Comparison of ENCODE assay signal across 8 mouse cellular contexts in the genomic region with DNA sequence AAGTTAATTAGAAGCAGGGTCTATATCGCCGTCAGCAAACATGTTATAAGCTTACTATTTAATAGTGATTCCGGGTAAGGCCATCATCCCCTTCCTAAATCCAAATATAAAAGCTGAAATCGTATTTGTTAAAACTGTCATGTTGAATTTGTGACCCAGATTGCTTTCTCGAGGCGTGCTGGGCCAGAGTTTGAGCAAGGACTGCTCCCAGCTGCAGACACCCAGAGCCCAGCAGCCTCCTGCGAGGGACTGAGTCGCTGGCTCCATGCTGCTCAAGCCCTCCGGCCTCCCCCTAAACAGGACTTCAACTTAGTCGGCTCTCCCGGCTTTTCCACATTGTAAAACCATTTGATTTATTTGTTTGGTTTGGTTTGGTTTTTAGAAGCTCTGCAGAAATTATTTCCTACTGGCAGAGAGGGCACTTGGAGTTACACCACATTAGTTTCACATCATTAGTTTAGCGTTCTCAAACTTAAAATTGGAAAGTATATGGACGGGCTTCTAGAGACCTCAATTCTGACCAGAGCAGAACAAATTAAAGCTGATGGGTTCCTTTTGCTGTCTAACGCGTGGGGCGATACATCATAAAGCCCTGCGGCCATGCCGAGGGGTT.
DNase-seq lines count a peak whose midpoint lies in the region; ATAC-seq and TF ChIP-seq lines count a peak whose summit lies in the region.

No protein-coding gene starts in this region.

- no peak overlapping the region for H3K27ac ChIP-seq in heart, embryonic 11.5 days (ENCODE audit: low read depth, low read length)
- no peak overlapping the region for H3K27ac ChIP-seq in forebrain, postnatal 0 days (ENCODE audit: low read depth, low read length)
- peak overlapping the region; percentile 29 for H3K27ac ChIP-seq in limb, embryonic 14.5 days (replicated peaks; ENCODE audit: low read depth, low read length)
- peak overlapping the region; percentile 77 for H3K27ac ChIP-seq in stomach, embryonic 14.5 days (ENCODE audit: low read length)

- TF ChIP-seq POLR2A in limb, embryonic 14.5 days (IDR thresholded peaks at IDR 0.05; ENCODE audit: borderline replicate concordance, extremely low read depth, insufficient read depth, insufficient read length) = no peak

- no peaks in the 10 kb centered on the region for H3K36me3 ChIP-seq in heart, embryonic 11.5 days (ENCODE audit: control insufficient read depth, insufficient read depth, low read length)
- H3K36me3 ChIP-seq in forebrain, postnatal 0 days (ENCODE audit: insufficient read depth) = no peaks in the 10 kb centered on the region
- no peaks in the 10 kb centered on the region for H3K36me3 ChIP-seq in limb, embryonic 14.5 days (ENCODE audit: control insufficient read depth, insufficient read depth, low read length)
- H3K36me3 ChIP-seq in stomach, embryonic 14.5 days (ENCODE audit: control insufficient read depth, insufficient read depth, low read length) = no peaks in the 10 kb centered on the region

- peaks cover 8% of the 10 kb centered on the region for H3K4me1 ChIP-seq in heart, embryonic 11.5 days (ENCODE audit: control insufficient read depth, insufficient read depth, low read length)
- no peaks in the 10 kb centered on the region for H3K4me1 ChIP-seq in forebrain, postnatal 0 days (ENCODE audit: insufficient read depth)
- H3K4me1 ChIP-seq in limb, embryonic 14.5 days (ENCODE audit: control insufficient read depth, insufficient read depth, low read length) = peaks cover 24% of the 10 kb centered on the region
- peaks cover 20% of the 10 kb centered on the region for H3K4me1 ChIP-seq in stomach, embryonic 14.5 days (ENCODE audit: control insufficient read depth, insufficient read depth, low read length)

- WGBS in heart, embryonic 11.5 days (ENCODE audit: insufficient replicate concordance) = 38% methylated on average over 18 of the region's 18 CpGs
- WGBS in forebrain, postnatal 0 days = 14% methylated on average over 18 of the region's 18 CpGs
- 6% methylated on average over 18 of the region's 18 CpGs for WGBS in limb, embryonic 14.5 days
- 18% methylated on average over 18 of the region's 18 CpGs for WGBS in stomach, embryonic 14.5 days

- H3K4me3 ChIP-seq in heart, embryonic 11.5 days (ENCODE audit: low read depth, low read length) = no peak overlapping the region
- no peak overlapping the region for H3K4me3 ChIP-seq in forebrain, postnatal 0 days (ENCODE audit: low read depth, low read length)
- H3K4me3 ChIP-seq in limb, embryonic 14.5 days (replicated peaks; ENCODE audit: low read length) = peak overlapping the region; percentile 34
- peak overlapping the region; percentile 16 for H3K4me3 ChIP-seq in stomach, embryonic 14.5 days (ENCODE audit: low read depth, low read length)

- H3K4me2 ChIP-seq in heart, embryonic 11.5 days = peak overlapping the region; percentile 58
- H3K4me2 ChIP-seq in forebrain, postnatal 0 days (ENCODE audit: low read depth) = no peak overlapping the region; the same call in 1 of the 2 replicates
- peak overlapping the region; percentile 58 for H3K4me2 ChIP-seq in limb, embryonic 14.5 days (replicated peaks; ENCODE audit: low read depth, low read length, severe bottlenecking)
- H3K4me2 ChIP-seq in stomach, embryonic 14.5 days (replicated peaks; ENCODE audit: low read depth, low read length) = peak overlapping the region; percentile 38

- DNase-seq in heart, adult 8-10 months (ENCODE audit: low spot score) = no peak
- DNase-seq in forebrain, postnatal 0 days = peak; percentile 48
- peak; percentile 18 for DNase-seq in limb, embryonic 14.5 days (ENCODE audit: low spot score)
- DNase-seq in cerebellum, postnatal 10 days = no peak
- DNase-seq in heart, adult 11 months = no peak
- DNase-seq in B cell, adult 2 months = no peak

- ATAC-seq in heart, embryonic 11.5 days (replicated peaks; ENCODE audit: insufficient number of reproducible peaks, low FRiP score, low TSS enrichment) = no peak
- ATAC-seq in forebrain, postnatal 0 days = no peak
- ATAC-seq in limb, embryonic 14.5 days (ENCODE audit: low FRiP score, low read depth) = no peak
- ATAC-seq in stomach, embryonic 14.5 days (ENCODE audit: insufficient number of reproducible peaks, insufficient read depth, low FRiP score, low read depth) = peak; percentile 38; the same call in 1 of the 2 replicates

- H3K9ac ChIP-seq in heart, embryonic 11.5 days (ENCODE audit: low read depth, low read length) = no peak overlapping the region
- H3K9ac ChIP-seq in forebrain, postnatal 0 days = no peak overlapping the region
- H3K9ac ChIP-seq in limb, embryonic 14.5 days (ENCODE audit: low read depth, low read length, severe bottlenecking) = peak overlapping the region; percentile 46
- H3K9ac ChIP-seq in stomach, embryonic 14.5 days (replicated peaks; ENCODE audit: low read depth, low read length) = peak overlapping the region; percentile 12

- H3K9me3 ChIP-seq in heart, embryonic 11.5 days (replicated peaks; ENCODE audit: control insufficient read depth, low read length) = no peaks in the 10 kb centered on the region
- H3K9me3 ChIP-seq in forebrain, postnatal 0 days (ENCODE audit: low read length) = no peaks in the 10 kb centered on the region
- H3K9me3 ChIP-seq in limb, embryonic 14.5 days (ENCODE audit: control insufficient read depth, low read length) = no peaks in the 10 kb centered on the region
- no peaks in the 10 kb centered on the region for H3K9me3 ChIP-seq in stomach, embryonic 14.5 days (ENCODE audit: control insufficient read depth, low read depth, low read length)

- no peak for TF ChIP-seq CTCF in forebrain, postnatal 0 days (IDR thresholded peaks at IDR 0.05; ENCODE audit: low read depth)

- peaks cover 24% of the 10 kb centered on the region for H3K27me3 ChIP-seq in heart, embryonic 11.5 days (ENCODE audit: control insufficient read depth, insufficient read depth, low read length)
- H3K27me3 ChIP-seq in forebrain, postnatal 0 days (ENCODE audit: insufficient read depth, low read length) = peaks cover 38% of the 10 kb centered on the region
- H3K27me3 ChIP-seq in limb, embryonic 14.5 days (ENCODE audit: control insufficient read depth, insufficient read depth, low read length) = peaks cover 6% of the 10 kb centered on the region; the same call in 1 of the 2 replicates
- no peaks in the 10 kb centered on the region for H3K27me3 ChIP-seq in stomach, embryonic 14.5 days (ENCODE audit: control insufficient read depth, insufficient read depth, low read length)

Comparison
In these comparisons a context has a peak if more than half of its experiments do, and no peak if none do; other contexts are left out.
1. H3K27ac ChIP-seq: peak in limb, embryonic 14.5 days (single experiment) and stomach, embryonic 14.5 days (single experiment); none in heart, embryonic 11.5 days (single experiment) and forebrain, postnatal 0 days (single experiment).
2. H3K4me3 ChIP-seq: peak in limb, embryonic 14.5 days (single experiment) and stomach, embryonic 14.5 days (single experiment); none in heart, embryonic 11.5 days (single experiment) and forebrain, postnatal 0 days (single experiment).
3. H3K9ac ChIP-seq: peak in limb, embryonic 14.5 days (single experiment) and stomach, embryonic 14.5 days (single experiment); none in heart, embryonic 11.5 days (single experiment) and forebrain, postnatal 0 days (single experiment).
4. DNase-seq: peak in forebrain, postnatal 0 days (single experiment) and limb, embryonic 14.5 days (single experiment); none in heart, adult 8-10 months (single experiment), cerebellum, postnatal 10 days (0 of 2), heart, adult 11 months (single experiment) and B cell, adult 2 months (0 of 2).